Mouse (Mus musculus): Measurements from ENCODE around the gene Mfap4. TPM values are rescaled to one million over a fixed set of nuclear protein-coding genes. Genes with fewer than 3 reads are reported as not detected.

The Mfap4 gene
- total RNA-seq, 2 experiments from 2014 or later = 7.8 to 10.9 TPM

DNA sequence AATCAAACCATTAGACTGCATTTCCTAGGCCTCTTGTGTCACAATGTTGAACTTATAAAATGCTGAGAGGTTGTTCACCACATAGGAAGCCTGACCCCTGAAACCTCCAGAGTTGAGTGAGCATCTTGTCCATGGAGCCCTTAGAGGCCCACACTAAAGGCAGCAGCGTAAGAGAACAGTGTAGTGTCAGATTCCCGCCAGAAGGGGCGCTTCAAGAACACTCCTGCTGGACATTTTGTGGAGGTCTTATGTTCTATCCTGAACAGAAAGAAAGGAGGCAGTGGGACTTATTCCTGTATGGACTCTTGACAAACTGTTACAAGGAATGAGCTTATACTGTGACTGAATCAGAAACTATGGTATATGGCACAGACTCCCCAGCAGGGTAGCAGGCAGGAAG, 29.7 kb downstream of the Mfap4 start:
- DNase-seq = peak; percentile 25 to 50

- no peak for DNase-seq
Measured at GRCm38 (mm10) chr11:61517971-61518370, 32.7 kb downstream of the Mfap4 start.

DNA sequence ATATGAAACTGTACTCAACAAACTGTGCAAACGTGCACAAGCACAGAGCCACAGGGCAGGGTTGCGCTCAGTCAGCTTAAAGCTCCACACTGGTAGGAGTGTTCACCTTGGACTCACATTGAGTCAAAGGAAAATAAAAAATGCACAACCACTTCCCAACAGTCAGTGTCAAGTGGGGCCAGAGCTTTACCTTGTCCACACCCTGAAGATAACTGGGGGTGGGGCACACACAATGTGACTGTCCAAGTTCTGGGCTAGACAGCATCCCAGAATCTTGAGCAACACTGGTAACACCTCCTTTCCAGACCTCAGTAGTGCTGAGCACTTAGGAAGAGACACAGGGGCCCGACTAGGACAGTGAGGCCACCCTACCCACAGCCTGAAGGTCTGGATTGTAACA, 33.6 kb downstream of the Mfap4 start:
- DNase-seq = no peak

DNA sequence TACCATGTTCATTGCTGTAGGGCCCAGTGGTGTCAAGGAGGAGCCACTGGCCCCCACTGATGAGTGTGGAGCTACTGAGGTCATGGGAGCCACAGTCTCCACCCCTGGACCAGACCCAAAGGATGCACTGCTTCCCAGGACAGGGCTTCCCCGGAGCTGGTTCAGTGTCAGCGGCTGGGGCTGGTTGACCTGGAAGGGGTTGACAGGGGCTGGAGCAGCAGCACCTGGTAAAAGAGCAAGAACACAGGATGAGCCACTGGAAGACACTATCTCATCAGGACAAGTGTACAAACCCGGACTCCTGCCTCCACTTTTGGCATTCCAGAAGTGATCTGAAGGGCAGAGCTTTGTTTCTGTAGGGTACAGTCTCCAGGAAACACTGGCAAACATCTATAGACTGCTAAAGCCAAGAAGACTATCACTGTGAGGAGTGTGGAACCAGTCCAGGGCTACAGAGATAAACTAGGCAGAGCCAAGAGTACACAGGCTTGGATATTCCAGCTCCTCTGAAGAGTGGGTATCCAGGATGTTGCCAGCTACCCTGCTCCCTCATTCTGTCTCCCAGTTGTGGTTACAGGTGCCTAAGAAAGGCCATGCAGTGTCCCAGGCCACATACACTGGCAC, 34.4 kb downstream of the Mfap4 start:
- no peak for DNase-seq

DNA sequence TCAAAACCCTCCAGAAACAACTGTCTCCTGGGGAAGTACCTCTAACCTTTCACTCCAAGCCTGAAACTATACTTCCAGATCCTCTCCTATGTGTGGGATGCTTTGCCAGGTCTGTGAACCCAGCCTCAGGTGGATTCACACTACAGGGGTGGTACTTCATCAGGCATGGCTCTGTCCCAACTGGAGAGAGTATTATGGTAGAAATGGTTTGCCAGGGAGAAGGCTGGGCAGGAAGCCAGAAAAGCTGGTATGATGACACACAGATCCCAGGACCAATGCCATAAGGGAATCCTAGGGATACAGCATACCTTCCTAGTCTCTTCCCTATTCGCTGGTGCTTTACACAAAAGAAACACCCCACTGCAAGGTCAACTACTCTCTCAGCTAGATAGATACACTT, 41.6 kb downstream of the Mfap4 start:
- DNase-seq = peak; percentile 53 to 64

- DNase-seq = peak; percentile 35 to 59
Measured at GRCm38 (mm10) chr11:61529268-61529713, 44.1 kb downstream of the Mfap4 start.

- DNase-seq = peak; percentile 33 to 51
Measured at GRCm38 (mm10) chr11:61532820-61533219, 47.6 kb downstream of the Mfap4 start.

GRCm38 (mm10) chr11:61533571-61533970, 48.3 kb downstream of the Mfap4 start:
- DNase-seq = peak; percentile 34 to 44

GRCm38 (mm10) chr11:61535530-61535929, 50.3 kb downstream of the Mfap4 start:
- no peak for DNase-seq

GRCm38 (mm10) chr11:61536952-61537351, 51.7 kb downstream of the Mfap4 start:
- DNase-seq = no peak

DNA sequence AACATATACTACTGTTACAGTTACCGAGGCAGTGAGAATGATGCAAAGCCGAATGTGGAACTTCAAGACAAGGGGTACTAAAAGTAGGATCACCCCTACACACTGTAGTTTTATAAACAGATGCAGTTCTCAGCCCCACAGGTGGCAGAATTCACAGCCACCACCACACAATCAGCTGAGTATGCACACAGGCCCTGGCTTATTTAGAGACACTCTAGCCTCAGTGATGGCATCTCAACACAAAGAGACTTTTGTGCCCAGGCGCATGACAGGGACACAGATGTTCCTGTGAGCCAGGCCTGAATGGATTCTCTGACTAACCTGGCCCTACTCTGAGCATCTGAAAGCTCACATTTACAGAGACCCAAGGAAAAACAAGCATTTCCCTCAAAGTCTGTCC, 52.1 kb downstream of the Mfap4 start:
- no peak for DNase-seq

Other genes with a start within 250 kb of the Mfap4 start
- 10 to 100 TPM; 46.1 to 63.7 TPM for gene Aldh3a2, start 218.0 kb upstream of the Mfap4 start, total RNA-seq (2021)
- not detected for gene Slc47a2, start 142.6 kb upstream of the Mfap4 start, total RNA-seq (2021)
- gene Slc47a1, start 107.1 kb upstream of the Mfap4 start, total RNA-seq (2021) = 1 to 10 TPM in 1 of 2 experiments, under 1 TPM in 1; 0.56 to 1.8 TPM
- gene Rnf112, start 31.3 kb upstream of the Mfap4 start, total RNA-seq (2021) = 1 to 10 TPM; 1.1 to 1.3 TPM
- 10 to 100 TPM; 14.0 to 19.4 TPM for gene Mapk7, start 9.0 kb downstream of the Mfap4 start, total RNA-seq (2021)
- 10 to 100 TPM; 20.8 to 23.8 TPM for gene B9d1, start 19.7 kb downstream of the Mfap4 start, total RNA-seq (2021)
- 10 to 100 TPM; 23.0 to 25.7 TPM for gene Epn2, start 94.3 kb downstream of the Mfap4 start, total RNA-seq (2021)
- gene Grap, start 167.8 kb downstream of the Mfap4 start, total RNA-seq (2021) = 1 to 10 TPM; 7.9 to 8.9 TPM
- gene Fam83g, start 198.7 kb downstream of the Mfap4 start, total RNA-seq (2021) = 1 to 10 TPM in 1 of 2 experiments, under 1 TPM in 1; 0.93 to 1.7 TPM
- gene Slc5a10, start 235.4 kb downstream of the Mfap4 start, total RNA-seq (2021) = under 1 TPM in 1 of 2 experiments, not detected in 1; 0.13 TPM